Mouse (Mus musculus) bone marrow, adult 2 months (tissue): Measurements from ENCODE around the gene AI413582.

Source experiments
- CTCF ChIP-seq: fragments of 200-500 bp; IDR thresholded peaks from 2 replicates; pipeline ENCODE4 v1.5.1; 2011; ENCODE audit warnings: low read length, control low read depth; ENCODE audit not compliant: control insufficient read depth, insufficient read depth
- POLR2A ChIP-seq: fragments of 200-500 bp; IDR thresholded peaks from 2 replicates; pipeline ENCODE4 v1.6.1; 2011; ENCODE audit warnings: low read depth, mild to moderate bottlenecking, control low read depth, low read length, borderline replicate concordance; ENCODE audit not compliant: control insufficient read depth

GRCm38 (mm10) chr17:27523121-27523520 lies 42.4 kb downstream of the AI413582 start:
- no peak for TF ChIP-seq POLR2A
- no peak for TF ChIP-seq CTCF
